Mouse (Mus musculus): ENCODE measurements at regions not wholly inside any gene's neighbourhood (a gene's known extent, or its start where the extent isn't known, plus 50 kb on each side); places are given as distances from the start of the nearest gene placed in this dataset.

- Histone ChIP-seq H3K4me3 (ENCODE audit: insufficient read depth in 1 of 2, low read depth in 1 of 2, low read length in 2 of 2, poor library complexity in 1 of 2, severe bottlenecking in 1 of 2) (no peak overlapping the region), H3K4me1 (ENCODE audit: control insufficient read depth in 2 of 2, insufficient read depth in 2 of 2, low read length in 2 of 2, poor library complexity in 1 of 2) (no peaks in the 10 kb centered on the region), H3K36me3 (ENCODE audit: control insufficient read depth, insufficient read depth, low read length, poor library complexity, severe bottlenecking) (no peaks in the 10 kb centered on the region), H3K9me3 (ENCODE audit: control insufficient read depth, insufficient read depth, low read depth, low read length) (no peaks in the 10 kb centered on the region), H3K9ac (ENCODE audit: insufficient read depth, low read depth, low read length, poor library complexity, severe bottlenecking) (no peak overlapping the region), H3K27ac (ENCODE audit: insufficient read depth, low read depth, low read length, poor library complexity, severe bottlenecking) (no peak overlapping the region)
- TF ChIP-seq HCFC1 (IDR thresholded peaks at IDR 0.05; ENCODE audit: borderline replicate concordance, insufficient read depth, low read length) = no peak
- TF ChIP-seq MAFK (IDR thresholded peaks at IDR 0.05; ENCODE audit: insufficient read depth, low read depth, low read length) = no peak
- TF ChIP-seq CHD2 (IDR thresholded peaks at IDR 0.05; ENCODE audit: low read depth, low read length) = no peak
- no peak for TF ChIP-seq ZC3H11A (IDR thresholded peaks at IDR 0.05; ENCODE audit: borderline replicate concordance, low read depth, low read length)
- in situ Hi-C loops (cut with MboI; ENCODE audit: low sequenced_read_pairs in 2 of 2, unreplicated experiment in 2 of 2) = no loop called here
- DNase-seq (ENCODE audit: low read depth, low spot score) = no peak
These were observed 115.7 kb upstream of the Ell2 start for GRCm38 (mm10) chr13:75590836-75591235.

- no peak for DNase-seq (ENCODE audit: low read depth, low spot score)
- no peaks in the 10 kb centered on the region for H3K9me3 ChIP-seq (ENCODE audit: control insufficient read depth, insufficient read depth, low read depth, low read length)
- no peaks in the 10 kb centered on the region for H3K4me1 ChIP-seq (ENCODE audit: control insufficient read depth in 2 of 2, insufficient read depth in 2 of 2, low read length in 2 of 2, poor library complexity in 1 of 2)
- TF ChIP-seq ZNF384 (IDR thresholded peaks at IDR 0.05; ENCODE audit: low read depth, low read length) (no peak), HCFC1 (IDR thresholded peaks at IDR 0.05; ENCODE audit: borderline replicate concordance, insufficient read depth, low read length) (no peak), MAFK (IDR thresholded peaks at IDR 0.05; ENCODE audit: insufficient read depth, low read depth, low read length) (no peak), CHD2 (IDR thresholded peaks at IDR 0.05; ENCODE audit: low read depth, low read length) (no peak), ZC3H11A (IDR thresholded peaks at IDR 0.05; ENCODE audit: borderline replicate concordance, low read depth, low read length) (no peak)
- H3K36me3 ChIP-seq (ENCODE audit: control insufficient read depth, insufficient read depth, low read length, poor library complexity, severe bottlenecking) = no peaks in the 10 kb centered on the region
- H3K27ac ChIP-seq (ENCODE audit: insufficient read depth, low read depth, low read length, poor library complexity, severe bottlenecking) = no peak overlapping the region
- H3K4me3 ChIP-seq (ENCODE audit: insufficient read depth in 1 of 2, low read depth in 1 of 2, low read length in 2 of 2, poor library complexity in 1 of 2, severe bottlenecking in 1 of 2) = no peak overlapping the region
- in situ Hi-C loops (cut with MboI; ENCODE audit: low sequenced_read_pairs in 2 of 2, unreplicated experiment in 2 of 2) = no loop called here
- H3K9ac ChIP-seq (ENCODE audit: insufficient read depth, low read depth, low read length, poor library complexity, severe bottlenecking) = no peak overlapping the region
These were observed 109.7 kb upstream of the Ell2 start for GRCm38 (mm10) chr13:75596856-75597255.

GRCm38 (mm10) chr13:75598186-75598585 lies 108.4 kb upstream of the Ell2 start:
- no peak overlapping the region for H3K9ac ChIP-seq (ENCODE audit: insufficient read depth, low read depth, low read length, poor library complexity, severe bottlenecking)
- H3K9me3 ChIP-seq (ENCODE audit: control insufficient read depth, insufficient read depth, low read depth, low read length) = no peaks in the 10 kb centered on the region
- in situ Hi-C loops (cut with MboI; ENCODE audit: low sequenced_read_pairs in 2 of 2, unreplicated experiment in 2 of 2) = no loop called here
- H3K4me3 ChIP-seq (ENCODE audit: insufficient read depth in 1 of 2, low read depth in 1 of 2, low read length in 2 of 2, poor library complexity in 1 of 2, severe bottlenecking in 1 of 2) = no peak overlapping the region
- no peak overlapping the region for H3K27ac ChIP-seq (ENCODE audit: insufficient read depth, low read depth, low read length, poor library complexity, severe bottlenecking)
- no peaks in the 10 kb centered on the region for H3K36me3 ChIP-seq (ENCODE audit: control insufficient read depth, insufficient read depth, low read length, poor library complexity, severe bottlenecking)
- TF ChIP-seq ZC3H11A (IDR thresholded peaks at IDR 0.05; ENCODE audit: borderline replicate concordance, low read depth, low read length) (no peak), HCFC1 (IDR thresholded peaks at IDR 0.05; ENCODE audit: borderline replicate concordance, insufficient read depth, low read length) (no peak), MAFK (IDR thresholded peaks at IDR 0.05; ENCODE audit: insufficient read depth, low read depth, low read length) (no peak), CHD2 (IDR thresholded peaks at IDR 0.05; ENCODE audit: low read depth, low read length) (no peak), ZNF384 (IDR thresholded peaks at IDR 0.05; ENCODE audit: low read depth, low read length) (no peak)
- no peaks in the 10 kb centered on the region for H3K4me1 ChIP-seq (ENCODE audit: control insufficient read depth in 2 of 2, insufficient read depth in 2 of 2, low read length in 2 of 2, poor library complexity in 1 of 2)
- DNase-seq (ENCODE audit: low read depth, low spot score) = no peak

GRCm38 (mm10) chr13:75598675-75599074 lies 107.9 kb upstream of the Ell2 start:
- no peaks in the 10 kb centered on the region for H3K4me1 ChIP-seq (ENCODE audit: control insufficient read depth in 2 of 2, insufficient read depth in 2 of 2, low read length in 2 of 2, poor library complexity in 1 of 2)
- no peak overlapping the region for H3K4me3 ChIP-seq (ENCODE audit: insufficient read depth in 1 of 2, low read depth in 1 of 2, low read length in 2 of 2, poor library complexity in 1 of 2, severe bottlenecking in 1 of 2)
- no peak for TF ChIP-seq MAFK (IDR thresholded peaks at IDR 0.05; ENCODE audit: insufficient read depth, low read depth, low read length)
- no peak for TF ChIP-seq CHD2 (IDR thresholded peaks at IDR 0.05; ENCODE audit: low read depth, low read length)
- TF ChIP-seq HCFC1 (IDR thresholded peaks at IDR 0.05; ENCODE audit: borderline replicate concordance, insufficient read depth, low read length) = no peak
- no peak for TF ChIP-seq ZC3H11A (IDR thresholded peaks at IDR 0.05; ENCODE audit: borderline replicate concordance, low read depth, low read length)
- TF ChIP-seq ZNF384 (IDR thresholded peaks at IDR 0.05; ENCODE audit: low read depth, low read length) = no peak
- no peak for DNase-seq (ENCODE audit: low read depth, low spot score)
- H3K9ac ChIP-seq (ENCODE audit: insufficient read depth, low read depth, low read length, poor library complexity, severe bottlenecking) = no peak overlapping the region
- no peaks in the 10 kb centered on the region for H3K36me3 ChIP-seq (ENCODE audit: control insufficient read depth, insufficient read depth, low read length, poor library complexity, severe bottlenecking)
- in situ Hi-C loops (cut with MboI; ENCODE audit: low sequenced_read_pairs in 2 of 2, unreplicated experiment in 2 of 2) = no loop called here
- no peaks in the 10 kb centered on the region for H3K9me3 ChIP-seq (ENCODE audit: control insufficient read depth, insufficient read depth, low read depth, low read length)
- H3K27ac ChIP-seq (ENCODE audit: insufficient read depth, low read depth, low read length, poor library complexity, severe bottlenecking) = no peak overlapping the region

- Histone ChIP-seq H3K4me1 (ENCODE audit: control insufficient read depth in 2 of 2, insufficient read depth in 2 of 2, low read length in 2 of 2, poor library complexity in 1 of 2) (no peaks in the 10 kb centered on the region), H3K4me3 (ENCODE audit: insufficient read depth in 1 of 2, low read depth in 1 of 2, low read length in 2 of 2, poor library complexity in 1 of 2, severe bottlenecking in 1 of 2) (no peak overlapping the region), H3K36me3 (ENCODE audit: control insufficient read depth, insufficient read depth, low read length, poor library complexity, severe bottlenecking) (no peaks in the 10 kb centered on the region), H3K27ac (ENCODE audit: insufficient read depth, low read depth, low read length, poor library complexity, severe bottlenecking) (no peak overlapping the region), H3K9me3 (ENCODE audit: control insufficient read depth, insufficient read depth, low read depth, low read length) (no peaks in the 10 kb centered on the region), H3K9ac (ENCODE audit: insufficient read depth, low read depth, low read length, poor library complexity, severe bottlenecking) (no peak overlapping the region)
- TF ChIP-seq MAFK (IDR thresholded peaks at IDR 0.05; ENCODE audit: insufficient read depth, low read depth, low read length) = no peak
- TF ChIP-seq CHD2 (IDR thresholded peaks at IDR 0.05; ENCODE audit: low read depth, low read length) = no peak
- no peak for DNase-seq (ENCODE audit: low read depth, low spot score)
- in situ Hi-C loops (cut with MboI; ENCODE audit: low sequenced_read_pairs in 2 of 2, unreplicated experiment in 2 of 2) = no loop called here
These were observed 83.3 kb upstream of the Ell2 start for GRCm38 (mm10) chr13:75623229-75623628.
